ENCODE assay signal across 21 mouse cellular contexts in genomic region chr16:75820963-75821362, GRCm38 (mm10).
"Had no signal": no experiment of that assay in that cellular context is flagged by ENCODE, and none has a peak within 500 bp of the region (broad histone marks: within the 10 kb centered on the region; RNA-seq: fewer than 3 reads in every experiment).

No protein-coding gene starts in this region.

- DNase-seq: kidney, adult 8-10 months; kidney, postnatal 10 days; kidney, postnatal 36 days; liver; lung, adult 18-20 months; lung, postnatal 10 days; lung, postnatal 36 days; right cerebral cortex, postnatal 25 days; spleen, adult 18-20 months; thymus, postnatal 25 days had no signal

- H3K4me3 ChIP-seq: kidney, embryonic 15.5 days; limb, embryonic 10.5 days; limb, embryonic 13.5 days; liver, embryonic 12.5 days; liver, embryonic 15.5 days; lung, embryonic 15.5 days; megakaryocyte, embryonic 14.5 days; midbrain, embryonic 10.5 days; midbrain, embryonic 15.5 days; neural tube, embryonic 13.5 days; stomach, embryonic 15.5 days had no signal

- H3K36me3 ChIP-seq: kidney, embryonic 15.5 days; limb, embryonic 10.5 days; limb, embryonic 13.5 days; liver, embryonic 12.5 days; liver, embryonic 15.5 days; lung, embryonic 15.5 days; midbrain, embryonic 10.5 days; midbrain, embryonic 15.5 days; neural tube, embryonic 13.5 days; stomach, embryonic 15.5 days had no signal

- H3K4me1 ChIP-seq: kidney, embryonic 15.5 days; limb, embryonic 10.5 days; limb, embryonic 13.5 days; lung, embryonic 15.5 days; megakaryocyte, embryonic 14.5 days; midbrain, embryonic 10.5 days; midbrain, embryonic 15.5 days; neural tube, embryonic 13.5 days; stomach, embryonic 15.5 days had no signal

- H3K9ac ChIP-seq: kidney, embryonic 15.5 days; limb, embryonic 13.5 days; liver, embryonic 12.5 days; liver, embryonic 15.5 days; lung, embryonic 15.5 days; midbrain, embryonic 15.5 days; neural tube, embryonic 13.5 days; stomach, embryonic 15.5 days had no signal

- H3K9me3 ChIP-seq: kidney, embryonic 15.5 days; limb, embryonic 10.5 days; limb, embryonic 13.5 days; liver, embryonic 12.5 days; liver, embryonic 15.5 days; lung, embryonic 15.5 days; megakaryocyte, embryonic 14.5 days; midbrain, embryonic 10.5 days; midbrain, embryonic 15.5 days; neural tube, embryonic 13.5 days; stomach, embryonic 15.5 days had no signal

- H3K27me3 ChIP-seq: kidney, embryonic 15.5 days; limb, embryonic 13.5 days; liver, embryonic 12.5 days; liver, embryonic 15.5 days; lung, embryonic 15.5 days; megakaryocyte, embryonic 14.5 days; midbrain, embryonic 15.5 days; neural tube, embryonic 13.5 days; stomach, embryonic 15.5 days had no signal

- H3K27ac ChIP-seq: kidney, embryonic 15.5 days; limb, embryonic 10.5 days; limb, embryonic 13.5 days; liver, embryonic 12.5 days; liver, embryonic 15.5 days; lung, embryonic 15.5 days; midbrain, embryonic 10.5 days; midbrain, embryonic 15.5 days; neural tube, embryonic 13.5 days; stomach, embryonic 15.5 days had no signal
